Mouse (Mus musculus): ENCODE results near the gene Bbip1.
"Not testable (repeated sequence)": the region's sequence is repeated elsewhere in the genome, so short reads cannot be mapped to it uniquely, and the experiment has no call there.

Bbip1 gene

GRCm38 (mm10) chr19:53925338-53925751 lies 19.1 kb downstream of the Bbip1 start:
- peak in 1 of 2 experiments; percentile 29 for DNase-seq (ENCODE audit: low spot score in 2 of 2)

DNA sequence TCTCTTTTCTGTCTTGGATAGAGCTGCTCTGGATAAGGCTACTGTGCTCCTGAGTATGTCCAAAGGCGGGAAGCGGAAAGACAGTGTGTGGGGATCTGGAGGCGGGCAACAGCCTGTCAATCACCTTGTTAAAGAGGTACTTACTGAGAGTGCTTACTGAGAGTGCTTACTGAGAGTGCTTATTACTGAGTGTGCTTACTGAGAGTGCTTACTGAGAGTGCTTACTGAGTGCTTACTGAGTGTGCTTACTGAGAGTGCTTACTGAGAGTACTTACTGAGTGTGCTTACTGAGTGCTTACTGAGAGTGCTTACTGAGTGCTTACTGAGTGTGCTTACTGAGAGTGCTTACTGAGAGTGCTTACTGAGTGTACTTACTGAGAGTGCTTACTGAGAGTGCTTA lies 22.4 kb downstream of the Bbip1 start:
- not testable (repeated sequence) for DNase-seq (ENCODE audit: low spot score in 2 of 2)

- DNase-seq (ENCODE audit: low spot score in 2 of 2) = no peak
Observed at GRCm38 (mm10) chr19:53919541-53919940, 24.9 kb downstream of the Bbip1 start.

DNA sequence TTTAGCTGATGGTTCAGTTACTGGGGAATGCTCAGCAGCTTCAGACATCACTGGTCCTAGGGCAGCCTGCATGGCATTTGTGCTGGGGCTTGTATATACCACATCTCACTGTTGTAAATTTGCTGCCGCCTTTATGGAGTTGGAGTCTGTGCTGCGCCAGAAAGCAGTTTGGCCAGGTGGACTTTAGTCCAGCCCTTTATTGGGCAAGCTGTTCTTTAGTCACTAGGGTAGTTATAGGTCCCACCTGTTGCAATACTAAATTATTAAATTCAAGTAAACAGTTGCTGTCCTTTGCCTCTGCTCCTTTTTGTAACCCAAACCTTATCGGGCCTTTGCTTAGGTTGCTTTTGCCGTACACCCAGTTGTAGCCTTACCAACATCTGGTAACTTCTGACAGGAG lies 29.5 kb downstream of the Bbip1 start:
- no peak for DNase-seq (ENCODE audit: low spot score in 2 of 2)

- DNase-seq (ENCODE audit: low spot score in 2 of 2) = not testable (repeated sequence)
Observed at GRCm38 (mm10) chr19:53906703-53907070, 37.7 kb downstream of the Bbip1 start.

DNA sequence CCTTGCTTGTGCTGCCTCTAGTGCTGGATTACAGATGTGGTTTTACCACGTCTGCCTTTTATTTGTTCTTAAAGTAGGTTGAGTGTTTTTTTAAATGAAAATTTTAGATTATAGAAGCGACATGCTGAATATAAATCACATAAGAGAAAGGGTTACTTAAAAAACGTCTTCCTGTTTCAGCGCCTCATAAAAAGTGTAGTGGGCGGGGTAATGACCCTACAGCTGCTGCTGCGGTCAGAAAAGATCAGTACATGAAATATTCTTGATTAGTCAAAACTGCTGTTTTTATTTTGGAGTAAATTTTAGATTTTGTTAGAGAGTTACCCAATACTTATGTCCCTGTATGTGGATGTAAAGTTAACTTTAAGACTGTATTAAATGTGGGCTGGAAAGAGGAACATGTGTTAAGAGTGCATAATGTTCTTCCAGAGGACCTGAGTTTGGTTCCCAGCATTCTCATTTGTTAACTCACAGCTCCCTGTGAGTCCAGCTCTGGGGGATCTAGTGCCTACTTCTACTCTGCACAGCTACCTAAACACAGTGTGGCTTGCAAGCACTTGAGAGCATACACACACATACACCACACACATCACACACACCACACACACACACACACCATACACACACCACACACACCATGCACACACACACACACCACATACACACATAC lies 38.3 kb downstream of the Bbip1 start:
- DNase-seq (ENCODE audit: low spot score in 2 of 2) = no peak

- DNase-seq (ENCODE audit: low spot score in 2 of 2) = no peak
Observed at GRCm38 (mm10) chr19:53904833-53905480, 39.5 kb downstream of the Bbip1 start.

GRCm38 (mm10) chr19:53903507-53904321 lies 40.7 kb downstream of the Bbip1 start:
- DNase-seq (ENCODE audit: low spot score in 2 of 2) = peak; percentile 29 to 58

DNA sequence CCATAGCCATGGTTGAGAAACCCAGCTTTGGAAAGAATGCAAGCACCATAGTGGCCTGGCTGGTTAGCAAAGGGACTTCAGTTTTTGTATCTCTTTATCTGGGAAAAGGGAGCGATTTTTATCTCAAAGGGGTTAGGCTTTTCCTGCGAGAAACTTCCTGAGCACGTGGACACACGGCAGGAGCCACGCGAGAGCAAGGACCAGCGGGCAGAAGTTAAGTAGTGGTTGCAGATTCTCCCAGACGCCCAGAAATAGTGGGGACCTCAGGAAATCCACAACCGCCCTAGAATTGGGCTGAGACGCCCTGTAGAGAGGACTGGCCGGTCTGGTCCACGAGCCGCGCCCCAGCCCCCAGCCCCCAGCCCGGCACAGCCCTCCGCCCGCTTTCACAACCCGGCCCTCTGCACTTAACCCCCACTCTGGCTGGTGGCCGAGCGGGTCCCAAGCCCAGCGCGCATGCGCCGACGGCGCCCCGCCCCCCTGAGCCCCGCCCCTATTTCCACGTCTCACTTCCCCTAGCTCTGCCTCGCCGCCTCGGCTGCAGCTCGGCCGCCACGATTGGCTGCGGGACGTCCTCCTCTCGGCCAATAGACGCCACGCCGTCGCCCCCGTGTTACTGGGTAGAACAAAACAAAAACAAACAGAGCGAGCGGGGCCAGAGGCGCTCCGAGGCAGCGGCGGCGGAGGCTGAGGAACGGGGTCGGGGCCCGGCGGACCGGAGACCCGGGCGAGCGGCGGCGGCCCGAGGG lies 41.5 kb downstream of the Bbip1 start:
- peak; percentile 90 to 95 for DNase-seq (ENCODE audit: low spot score in 2 of 2)

GRCm38 (mm10) chr19:53901931-53902738 lies 42.3 kb downstream of the Bbip1 start:
- no peak for DNase-seq (ENCODE audit: low spot score in 2 of 2)

DNA sequence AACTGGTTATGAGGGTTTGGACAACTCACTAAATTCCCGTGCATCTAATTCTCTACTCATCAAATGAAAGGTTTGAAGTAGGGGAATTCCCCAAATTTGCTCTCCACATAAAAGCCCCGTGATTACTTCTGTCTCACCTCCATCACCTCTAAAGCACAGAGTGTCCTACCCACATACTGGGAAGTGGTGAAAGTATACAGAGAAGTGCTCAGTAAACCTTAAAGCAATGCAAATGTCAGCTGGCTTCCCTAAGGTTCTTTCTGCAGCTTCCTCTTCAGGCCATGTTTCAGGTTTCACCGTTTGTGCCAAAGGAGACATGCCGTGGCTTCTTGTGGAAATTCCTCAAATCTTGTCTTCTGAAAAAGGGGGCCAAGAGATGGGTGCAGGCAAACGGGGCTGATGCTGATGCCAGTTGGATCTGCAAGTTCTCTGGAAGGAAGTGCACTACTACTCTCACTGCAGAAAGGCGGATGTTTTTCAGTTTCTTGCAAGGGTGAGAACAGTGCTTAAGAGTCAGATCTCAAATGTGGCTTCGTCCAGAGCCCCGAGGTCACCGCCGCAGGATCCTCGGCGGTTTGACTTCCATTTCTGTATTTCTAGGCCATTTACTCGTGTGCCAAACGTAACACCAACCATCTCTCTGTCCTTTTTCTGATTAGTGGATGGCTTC lies 44.4 kb downstream of the Bbip1 start:
- DNase-seq (ENCODE audit: low spot score in 2 of 2) = no peak

DNA sequence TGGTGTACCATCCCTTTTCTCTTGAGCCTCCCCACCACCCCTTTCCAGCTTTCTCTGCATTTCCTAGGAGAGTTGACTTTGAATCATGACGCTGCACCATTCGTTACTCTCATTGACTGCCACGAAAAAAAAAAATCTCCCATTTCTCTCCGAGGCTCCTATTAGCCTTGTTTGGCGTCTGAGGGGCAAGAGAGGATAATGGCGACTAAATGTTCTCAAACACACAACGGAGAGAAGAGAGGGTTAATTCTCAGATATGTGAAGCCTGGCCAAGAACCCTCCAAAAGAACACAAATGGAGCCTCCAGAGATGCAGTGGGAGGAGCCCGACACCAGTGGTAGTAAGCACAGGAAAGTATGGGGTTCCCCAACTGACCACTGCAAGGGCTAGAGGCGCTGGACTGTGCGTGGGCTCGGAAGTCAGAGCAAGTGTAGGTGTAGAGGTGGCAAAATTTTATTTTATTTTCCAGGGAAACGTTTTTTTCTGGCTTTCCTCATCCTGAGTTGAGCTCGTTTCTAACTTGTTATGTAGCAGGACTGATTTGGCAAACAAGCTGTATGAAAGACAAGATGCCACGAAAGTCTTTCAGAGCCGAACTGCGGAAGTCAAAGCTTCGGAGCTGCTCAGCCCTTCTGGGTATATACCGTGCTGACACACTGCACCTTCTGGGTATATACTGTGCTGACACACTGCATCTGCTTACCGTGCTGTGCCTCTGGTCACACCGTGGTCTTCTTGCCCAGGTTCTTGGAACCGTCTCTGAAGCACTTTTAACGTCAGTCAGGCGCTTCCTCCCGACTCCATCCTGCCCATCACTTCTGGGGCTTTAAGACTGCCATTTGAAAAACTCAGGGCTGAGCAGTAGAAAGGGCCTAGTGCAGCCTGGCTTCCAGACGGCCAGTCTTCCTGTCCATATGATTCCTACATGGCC lies 45.2 kb downstream of the Bbip1 start:
- DNase-seq (ENCODE audit: low spot score in 2 of 2) = no peak

- no peak for DNase-seq (ENCODE audit: low spot score in 2 of 2)
Observed at GRCm38 (mm10) chr19:53898498-53898897, 45.9 kb downstream of the Bbip1 start.

DNA sequence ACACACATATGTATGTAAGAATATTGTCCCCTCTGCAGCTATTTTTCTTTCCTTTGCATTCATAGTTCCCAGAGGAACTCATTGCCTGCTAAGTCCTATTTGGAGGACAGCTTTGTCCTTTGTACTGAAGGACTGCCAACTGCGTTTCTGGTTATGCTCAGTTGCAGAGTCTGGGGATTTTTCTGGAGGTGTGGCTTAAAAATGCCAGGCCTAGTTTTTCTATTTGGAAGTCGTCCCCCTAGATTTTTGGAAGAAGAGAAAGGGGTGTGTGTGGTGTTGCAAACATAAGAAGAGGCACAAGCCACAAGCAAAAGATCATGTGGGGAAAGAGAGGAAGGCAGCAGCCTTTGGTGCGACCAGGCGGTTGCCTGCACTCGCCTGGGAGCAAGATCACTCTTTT lies 46.4 kb downstream of the Bbip1 start:
- no peak for DNase-seq (ENCODE audit: low spot score in 2 of 2)

- DNase-seq (ENCODE audit: low spot score in 2 of 2) = no peak
Observed at GRCm38 (mm10) chr19:53894538-53895121, 49.8 kb downstream of the Bbip1 start.

- no peak for DNase-seq (ENCODE audit: low spot score in 2 of 2)
Observed at GRCm38 (mm10) chr19:53893711-53894171, 50.7 kb downstream of the Bbip1 start.

DNA sequence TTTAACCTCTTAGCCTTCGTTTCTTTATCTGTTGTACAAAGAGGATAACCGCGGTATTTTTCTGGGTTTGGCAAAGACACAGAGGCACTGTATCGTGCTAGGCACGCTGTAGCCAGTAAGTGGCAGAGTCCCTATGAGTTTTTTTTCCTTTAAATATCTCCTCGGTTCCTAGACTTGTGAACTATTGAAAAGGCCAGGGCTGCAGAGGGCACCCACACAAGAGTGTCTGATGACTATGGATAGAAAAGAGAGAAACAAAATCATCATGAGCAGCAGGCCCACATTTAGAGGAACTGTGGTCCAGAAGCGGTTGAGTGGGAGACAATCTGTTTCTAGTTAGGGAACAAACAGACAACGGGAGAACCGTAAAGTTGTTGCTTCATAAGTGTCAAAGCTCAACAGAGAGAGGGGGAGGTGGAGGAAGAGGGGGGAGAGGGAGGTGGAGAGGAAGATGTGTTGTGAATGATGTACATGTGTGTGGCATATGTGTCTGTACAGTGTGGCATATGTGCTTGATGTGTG lies 51.5 kb downstream of the Bbip1 start:
- no peak for DNase-seq (ENCODE audit: low spot score in 2 of 2)

DNA sequence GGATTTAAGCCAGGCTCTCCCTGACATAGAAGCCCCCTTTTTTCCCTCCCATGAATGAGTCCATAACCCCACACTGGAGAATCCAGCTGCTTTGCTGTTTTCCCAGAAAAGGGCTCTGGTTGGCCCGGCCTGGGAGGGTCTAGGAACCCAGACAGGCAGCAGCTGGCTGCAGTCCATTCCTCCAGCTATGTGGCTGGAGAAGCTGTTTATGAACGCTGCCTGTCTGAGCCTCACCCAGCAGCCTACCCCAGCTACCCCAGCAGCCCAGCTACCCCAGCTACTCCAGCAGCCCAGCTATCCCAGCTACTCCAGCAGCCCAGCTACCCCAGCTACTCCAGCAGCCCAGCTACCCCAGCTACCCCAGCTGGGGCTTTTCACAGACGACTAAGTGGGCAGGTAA lies 52.4 kb downstream of the Bbip1 start, which contains the start of gene Pdcd4:
Gene Pdcd4, plus strand, starts transcription at position 171 of the 400 bp plus-strand sequence.
- no peak for DNase-seq (ENCODE audit: low spot score in 2 of 2)

GRCm38 (mm10) chr19:53891569-53891968 lies 52.9 kb downstream of the Bbip1 start:
- DNase-seq (ENCODE audit: low spot score in 2 of 2) = no peak

All from cerebellum, postnatal 4 days (tissue).